26 mouse cellular contexts compared by ENCODE assay signal in genomic region chr2:153221620-153222019, GRCm38 (mm10). TPM values are rescaled to one million over a fixed set of nuclear protein-coding genes. Genes with fewer than 3 reads are reported as not detected.
DNase-seq lines count a peak whose midpoint lies in the region; ATAC-seq lines count a peak whose summit lies in the region.
"Had no signal": no experiment of that assay in that cellular context is flagged by ENCODE, and none has a peak within 500 bp of the region (broad histone marks: within the 10 kb centered on the region; RNA-seq: fewer than 3 reads in every experiment).

No protein-coding gene starts in this region.

- H3K9me3 ChIP-seq in heart, embryonic 12.5 days (replicated peaks): no peaks in the 10 kb centered on the region
- H3K9me3 ChIP-seq in liver, embryonic 13.5 days (replicated peaks): no peaks in the 10 kb centered on the region
- H3K9me3 ChIP-seq: embryonic facial prominence, embryonic 12.5 days; forebrain, embryonic 15.5 days; hindbrain, embryonic 15.5 days; limb, embryonic 12.5 days; megakaryocyte, embryonic 14.5 days; neural tube, embryonic 12.5 days had no signal

- WGBS in heart, embryonic 12.5 days: 38% methylated on average over 4 of the region's 4 CpGs
- WGBS in liver, embryonic 13.5 days (ENCODE audit: insufficient replicate concordance): 19% methylated on average over 4 of the region's 4 CpGs

- no peak overlapping the region for H3K4me2 ChIP-seq in heart, embryonic 12.5 days
- H3K4me2 ChIP-seq in liver, embryonic 13.5 days: peak overlapping the region; percentile 68
- H3K4me2 ChIP-seq: embryonic facial prominence, embryonic 12.5 days; forebrain, embryonic 15.5 days; hindbrain, embryonic 15.5 days; limb, embryonic 12.5 days; neural tube, embryonic 12.5 days had no signal

- H3K36me3 ChIP-seq in heart, embryonic 12.5 days: no peaks in the 10 kb centered on the region
- 0 out of 2 replicates have a peak, but pooled peaks cover under 1% of the 10 kb centered on the region for H3K36me3 ChIP-seq in liver, embryonic 13.5 days
- H3K36me3 ChIP-seq: embryonic facial prominence, embryonic 12.5 days; neural tube, embryonic 12.5 days had no signal

- peaks cover 21% of the 10 kb centered on the region for H3K4me1 ChIP-seq in heart, embryonic 12.5 days (replicated peaks)
- peaks cover 78% of the 10 kb centered on the region for H3K4me1 ChIP-seq in liver, embryonic 13.5 days (replicated peaks)

- H3K9ac ChIP-seq in heart, embryonic 12.5 days: no peak overlapping the region
- peak overlapping the region; percentile 63 for H3K9ac ChIP-seq in liver, embryonic 13.5 days
- H3K9ac ChIP-seq: embryonic facial prominence, embryonic 12.5 days; forebrain, embryonic 15.5 days; hindbrain, embryonic 15.5 days; limb, embryonic 12.5 days; neural tube, embryonic 12.5 days had no signal

- intact Hi-C loops in heart, postnatal 14 days (cut with DNase I): no loop called here

- no peaks in the 10 kb centered on the region for H3K27me3 ChIP-seq in heart, embryonic 12.5 days (replicated peaks)
- no peaks in the 10 kb centered on the region for H3K27me3 ChIP-seq in liver, embryonic 13.5 days
- H3K27me3 ChIP-seq: embryonic facial prominence, embryonic 12.5 days; forebrain, embryonic 15.5 days; hindbrain, embryonic 15.5 days; limb, embryonic 12.5 days; neural tube, embryonic 12.5 days had no signal

- ATAC-seq in heart, embryonic 12.5 days (ENCODE audit: insufficient number of reproducible peaks, low FRiP score): peak; percentile 73
- peak; percentile 70 for ATAC-seq in erythroblast, adult 5-6 weeks (replicated peaks; ENCODE audit: low FRiP score, poor library complexity, severe bottlenecking)
- ATAC-seq in liver, embryonic 13.5 days (ENCODE audit: low read depth): peak; percentile 95
- ATAC-seq in megakaryocyte-erythroid progenitor cell, adult 5-6 weeks (replicated peaks; ENCODE audit: low FRiP score, low TSS enrichment, poor library complexity, severe bottlenecking): peak; percentile 58
- ATAC-seq: forebrain, embryonic 15.5 days had no signal

- no peak for DNase-seq in heart, postnatal 14 days
- DNase-seq in liver, embryonic 13.5 days: peak; percentile 75
- no peak for DNase-seq in cerebellum, postnatal 14 days
- DNase-seq in right cerebral cortex, adult 2 months (ENCODE audit: low spot score in 2 of 2): no peak
- DNase-seq in lung, postnatal 10 days: no peak
- DNase-seq: adrenal gland, postnatal 10 days; cerebellum, postnatal 10 days; gastrocnemius, postnatal 14 days; heart, adult 18-20 months; kidney, adult 8-10 months; kidney, postnatal 10 days; lung, adult 2 months; midbrain, embryonic 14.5 days; right cerebral cortex, postnatal 25 days; spleen, adult 18-20 months; thymus, adult 18-20 months; thymus, postnatal 36 days had no signal

- no peak overlapping the region for H3K27ac ChIP-seq in heart, embryonic 12.5 days (ENCODE audit: poor library complexity, severe bottlenecking)
- H3K27ac ChIP-seq in liver, embryonic 13.5 days: peak overlapping the region; percentile 94
- H3K27ac ChIP-seq: embryonic facial prominence, embryonic 12.5 days; forebrain, embryonic 15.5 days; hindbrain, embryonic 15.5 days; limb, embryonic 12.5 days; neural tube, embryonic 12.5 days had no signal

- H3K4me3 ChIP-seq in heart, embryonic 12.5 days: no peak overlapping the region
- peak overlapping the region; percentile 35 for H3K4me3 ChIP-seq in liver, embryonic 13.5 days (replicated peaks)
- H3K4me3 ChIP-seq: embryonic facial prominence, embryonic 12.5 days; forebrain, embryonic 15.5 days; hindbrain, embryonic 15.5 days; limb, embryonic 12.5 days; megakaryocyte, embryonic 14.5 days; neural tube, embryonic 12.5 days had no signal

RNA-seq across cellular contexts. Expression of gene Tspyl3, which starts 3.6 kb away (rescaled TPM):
- 7.0 TPM in 2 replicates for polyA plus RNA-seq in heart, embryonic 12.5 days (2016; fragmentation: Nextera tagmentation; extraction: Ambion mirVana)
- 1 to 10 TPM; 2.1 to 2.2 TPM for total RNA-seq in heart, postnatal 14 days (2021)
- total RNA-seq in erythroblast, adult 5-6 weeks (2015; ENCODE audit: low replicate concordance): 2.5 TPM in 2 replicates
- total RNA-seq in erythroblast, adult 5-6 weeks (2017; ENCODE audit: low replicate concordance): 1.2 and 1.5 TPM in 2 replicates
- 3.0 and 3.1 TPM in 2 replicates for polyA plus RNA-seq in liver, embryonic 13.5 days (2015; fragmentation: Nextera tagmentation; extraction: Ambion mirVana)
- 6.5 and 8.0 TPM in 2 replicates for total RNA-seq in megakaryocyte-erythroid progenitor cell, adult 5-6 weeks (2014; fragmentation: Nextera tagmentation)
- total RNA-seq in megakaryocyte-erythroid progenitor cell, adult 5-6 weeks (2017): 2.0 and 5.6 TPM in 2 replicates

RNA-seq across cellular contexts. Expression of gene Plagl2, which starts 19.6 kb away (rescaled TPM):
- polyA plus RNA-seq in heart, embryonic 12.5 days (2016; fragmentation: Nextera tagmentation; extraction: Ambion mirVana): 20.2 and 22.1 TPM in 2 replicates
- total RNA-seq in heart, postnatal 14 days (2021): 1 to 10 TPM; 5.4 to 6.0 TPM
- 33.4 and 36.8 TPM in 2 replicates for total RNA-seq in erythroblast, adult 5-6 weeks (2015; ENCODE audit: low replicate concordance)
- 8.7 and 13.2 TPM in 2 replicates for total RNA-seq in erythroblast, adult 5-6 weeks (2017; ENCODE audit: low replicate concordance)
- 13.6 and 19.5 TPM in 2 replicates for polyA plus RNA-seq in liver, embryonic 13.5 days (2015; fragmentation: Nextera tagmentation; extraction: Ambion mirVana)
- total RNA-seq in megakaryocyte-erythroid progenitor cell, adult 5-6 weeks (2014; fragmentation: Nextera tagmentation): 38.6 and 46.5 TPM in 2 replicates
- total RNA-seq in megakaryocyte-erythroid progenitor cell, adult 5-6 weeks (2017): 3.7 and 10.0 TPM in 2 replicates

RNA-seq across cellular contexts. Expression of gene Pofut1, which starts 19.7 kb away (rescaled TPM):
- 3.7 and 4.5 TPM in 2 replicates for polyA plus RNA-seq in heart, embryonic 12.5 days (2016; fragmentation: Nextera tagmentation; extraction: Ambion mirVana)
- 10 to 100 TPM; 15.8 to 16.7 TPM for total RNA-seq in heart, postnatal 14 days (2021)
- total RNA-seq in erythroblast, adult 5-6 weeks (2015; ENCODE audit: low replicate concordance): 1.3 and 2.5 TPM in 2 replicates
- 9.2 and 15.5 TPM in 2 replicates for total RNA-seq in erythroblast, adult 5-6 weeks (2017; ENCODE audit: low replicate concordance)
- polyA plus RNA-seq in liver, embryonic 13.5 days (2015; fragmentation: Nextera tagmentation; extraction: Ambion mirVana): 3.3 and 3.5 TPM in 2 replicates
- total RNA-seq in megakaryocyte-erythroid progenitor cell, adult 5-6 weeks (2014; fragmentation: Nextera tagmentation): 26.4 and 27.1 TPM in 2 replicates
- total RNA-seq in megakaryocyte-erythroid progenitor cell, adult 5-6 weeks (2017): 14.8 and 22.3 TPM in 2 replicates
